Mouse (Mus musculus): ENCODE data around the gene Nfatc3. TPM values are rescaled to one million over a fixed set of nuclear protein-coding genes. Genes with fewer than 3 reads are reported as not detected.
"Not testable (repeated sequence)": the region's sequence is repeated elsewhere in the genome, so short reads cannot be mapped to it uniquely, and the experiment has no call there.

Nfatc3 gene
- total RNA-seq (2017): 69.7 to 114 TPM (median 95.6 TPM) in 3 replicates

- peak; percentile 80 for ATAC-seq (replicated peaks; ENCODE audit: insufficient number of reproducible peaks, low FRiP score, low TSS enrichment, poor library complexity, severe bottlenecking)
These were observed at the start of gene Nfatc3 for GRCm38 (mm10) chr8:106058731-106059612. Nfatc3 (plus strand) TSS chr8:106058840.

- peak; percentile 94 for ATAC-seq (replicated peaks; ENCODE audit: insufficient number of reproducible peaks, low FRiP score, low TSS enrichment, poor library complexity, severe bottlenecking)
These were observed 47.6 kb upstream of the Nfatc3 start for GRCm38 (mm10) chr8:106010748-106011642.

GRCm38 (mm10) chr8:106011643-106011986, 47.0 kb upstream of the Nfatc3 start, which contains the start of gene Ddx28:
Ddx28 (minus strand) TSS chr8:106011882.
- no peak for ATAC-seq (replicated peaks; ENCODE audit: insufficient number of reproducible peaks, low FRiP score, low TSS enrichment, poor library complexity, severe bottlenecking)

GRCm38 (mm10) chr8:106012203-106012602, 46.4 kb upstream of the Nfatc3 start:
- not testable (repeated sequence) for ATAC-seq (replicated peaks; ENCODE audit: insufficient number of reproducible peaks, low FRiP score, low TSS enrichment, poor library complexity, severe bottlenecking)

GRCm38 (mm10) chr8:106016284-106016683, 42.4 kb upstream of the Nfatc3 start:
- no peak for ATAC-seq (replicated peaks; ENCODE audit: insufficient number of reproducible peaks, low FRiP score, low TSS enrichment, poor library complexity, severe bottlenecking)

- ATAC-seq (replicated peaks; ENCODE audit: insufficient number of reproducible peaks, low FRiP score, low TSS enrichment, poor library complexity, severe bottlenecking): peak; percentile 89
These were observed 41.5 kb upstream of the Nfatc3 start for GRCm38 (mm10) chr8:106017130-106017529.

GRCm38 (mm10) chr8:106018039-106018438, 40.6 kb upstream of the Nfatc3 start:
- no peak for ATAC-seq (replicated peaks; ENCODE audit: insufficient number of reproducible peaks, low FRiP score, low TSS enrichment, poor library complexity, severe bottlenecking)

GRCm38 (mm10) chr8:106022483-106022882, 36.2 kb upstream of the Nfatc3 start:
- ATAC-seq (replicated peaks; ENCODE audit: insufficient number of reproducible peaks, low FRiP score, low TSS enrichment, poor library complexity, severe bottlenecking): peak; percentile 95

GRCm38 (mm10) chr8:106038721-106039120, 19.9 kb upstream of the Nfatc3 start:
- ATAC-seq (replicated peaks; ENCODE audit: insufficient number of reproducible peaks, low FRiP score, low TSS enrichment, poor library complexity, severe bottlenecking): no peak

GRCm38 (mm10) chr8:106039605-106040004, 19.0 kb upstream of the Nfatc3 start:
- peak; percentile 75 for ATAC-seq (replicated peaks; ENCODE audit: insufficient number of reproducible peaks, low FRiP score, low TSS enrichment, poor library complexity, severe bottlenecking)

GRCm38 (mm10) chr8:106040218-106040617, 18.4 kb upstream of the Nfatc3 start:
- ATAC-seq (replicated peaks; ENCODE audit: insufficient number of reproducible peaks, low FRiP score, low TSS enrichment, poor library complexity, severe bottlenecking): no peak

- no peak for ATAC-seq (replicated peaks; ENCODE audit: insufficient number of reproducible peaks, low FRiP score, low TSS enrichment, poor library complexity, severe bottlenecking)
These were observed 15.6 kb upstream of the Nfatc3 start for GRCm38 (mm10) chr8:106043055-106043454.

GRCm38 (mm10) chr8:106044151-106044550, 14.5 kb upstream of the Nfatc3 start:
- ATAC-seq (replicated peaks; ENCODE audit: insufficient number of reproducible peaks, low FRiP score, low TSS enrichment, poor library complexity, severe bottlenecking): no peak

- ATAC-seq (replicated peaks; ENCODE audit: insufficient number of reproducible peaks, low FRiP score, low TSS enrichment, poor library complexity, severe bottlenecking): no peak
These were observed 11.6 kb upstream of the Nfatc3 start for GRCm38 (mm10) chr8:106046872-106047559.

GRCm38 (mm10) chr8:106047854-106048630, 10.6 kb upstream of the Nfatc3 start:
- ATAC-seq (replicated peaks; ENCODE audit: insufficient number of reproducible peaks, low FRiP score, low TSS enrichment, poor library complexity, severe bottlenecking): no peak

- no peak for ATAC-seq (replicated peaks; ENCODE audit: insufficient number of reproducible peaks, low FRiP score, low TSS enrichment, poor library complexity, severe bottlenecking)
These were observed 8.8 kb upstream of the Nfatc3 start for GRCm38 (mm10) chr8:106049840-106050239.

GRCm38 (mm10) chr8:106051068-106051467, 7.6 kb upstream of the Nfatc3 start:
- no peak for ATAC-seq (replicated peaks; ENCODE audit: insufficient number of reproducible peaks, low FRiP score, low TSS enrichment, poor library complexity, severe bottlenecking)

- no peak for ATAC-seq (replicated peaks; ENCODE audit: insufficient number of reproducible peaks, low FRiP score, low TSS enrichment, poor library complexity, severe bottlenecking)
These were observed 6.0 kb upstream of the Nfatc3 start for GRCm38 (mm10) chr8:106052510-106053089.
